Mouse (Mus musculus) E14TG2a.4 (cell line): ENCODE data around the gene Tram2.

Experiments used
- H3K27me3 ChIP-seq: 2 replicates; pipeline ENCODE4 v1.6.1; 2014; ENCODE audit warnings: low read length, control low read depth; ENCODE audit not compliant: insufficient read depth
- H3K36me3 ChIP-seq: 2 replicates; pipeline ENCODE4 v1.6.1; 2014; ENCODE audit warnings: low read length, control low read depth; ENCODE audit not compliant: insufficient read depth
- H3K4me1 ChIP-seq: replicated peaks from 2 replicates; pipeline ENCODE4 v1.6.1; 2014; ENCODE audit warnings: low read depth, low read length, control low read depth
- H3K4me3 ChIP-seq: replicated peaks from 2 replicates; pipeline ENCODE4 v1.5.1; 2014; ENCODE audit warnings: mild to moderate bottlenecking, low read length
- H3K9me3 ChIP-seq: 2 replicates; pipeline ENCODE4 v1.6.1; 2014; ENCODE audit warnings: low read length, control low read depth
- CTCF ChIP-seq: conservative IDR thresholded peaks from 2 replicates; pipeline ENCODE4 v1.5.1; 2014; ENCODE audit warnings: low read length
- NANOG ChIP-seq: IDR thresholded peaks from 2 replicates; pipeline ENCODE4 v1.6.1; 2014; ENCODE audit warnings: borderline replicate concordance, low read length, mixed read lengths
- POU5F1 ChIP-seq: IDR thresholded peaks from 2 replicates; pipeline ENCODE4 v1.6.1; 2014; ENCODE audit warnings: low read length, borderline replicate concordance

The Tram2 gene

DNA sequence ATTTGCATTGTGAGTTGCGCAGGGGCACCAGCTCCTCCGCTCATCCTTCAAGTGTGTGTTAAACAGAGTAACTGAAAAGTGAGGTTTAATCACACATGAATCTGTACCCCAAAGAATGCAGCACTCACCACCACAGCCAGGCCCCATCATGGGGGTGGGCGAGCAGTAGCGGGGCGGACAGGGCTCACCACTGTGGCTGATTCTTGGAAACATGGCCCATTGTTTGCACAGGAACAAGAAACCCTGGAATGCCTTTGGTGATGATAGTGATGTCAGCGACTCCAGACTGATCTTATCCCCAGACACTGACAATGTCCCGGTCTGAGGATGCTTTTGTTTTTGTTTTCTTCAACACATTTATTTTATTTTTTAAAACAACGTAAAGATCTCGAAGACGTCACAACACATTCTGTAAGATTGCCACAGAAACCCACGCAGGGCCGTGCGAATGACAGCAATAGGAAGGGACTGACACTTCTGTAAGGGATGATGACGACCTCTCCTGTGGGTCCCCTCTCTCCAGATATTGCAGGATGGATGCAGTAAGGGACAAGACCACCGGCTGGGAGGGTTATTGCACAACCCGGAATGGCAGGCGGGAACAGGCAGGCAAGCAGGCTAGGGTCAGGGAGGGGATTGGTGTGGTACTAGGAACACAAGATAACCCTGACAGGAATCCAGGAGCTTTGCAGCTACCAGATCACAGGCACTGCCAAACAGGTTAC is 82.3 kb downstream of the Tram2 start:
- H3K36me3 ChIP-seq = peaks cover 13% of the 10 kb centered on the region
- no peaks in the 10 kb centered on the region for H3K9me3 ChIP-seq
- peaks cover 13% of the 10 kb centered on the region for H3K4me1 ChIP-seq
- H3K4me3 ChIP-seq = no peak overlapping the region
- no peak for TF ChIP-seq NANOG
- TF ChIP-seq CTCF = no peak
- TF ChIP-seq POU5F1 = no peak
- H3K27me3 ChIP-seq = no peaks in the 10 kb centered on the region

GRCm38 (mm10) chr1:20995331-20995986 is 83.6 kb downstream of the Tram2 start:
- Histone ChIP-seq H3K36me3 (peaks cover 7% of the 10 kb centered on the region), H3K9me3 (no peaks in the 10 kb centered on the region), H3K4me1 (peaks cover 13% of the 10 kb centered on the region), H3K27me3 (no peaks in the 10 kb centered on the region), H3K4me3 (no peak overlapping the region)
- no peak for TF ChIP-seq POU5F1
- TF ChIP-seq NANOG = no peak
- no peak for TF ChIP-seq CTCF

DNA sequence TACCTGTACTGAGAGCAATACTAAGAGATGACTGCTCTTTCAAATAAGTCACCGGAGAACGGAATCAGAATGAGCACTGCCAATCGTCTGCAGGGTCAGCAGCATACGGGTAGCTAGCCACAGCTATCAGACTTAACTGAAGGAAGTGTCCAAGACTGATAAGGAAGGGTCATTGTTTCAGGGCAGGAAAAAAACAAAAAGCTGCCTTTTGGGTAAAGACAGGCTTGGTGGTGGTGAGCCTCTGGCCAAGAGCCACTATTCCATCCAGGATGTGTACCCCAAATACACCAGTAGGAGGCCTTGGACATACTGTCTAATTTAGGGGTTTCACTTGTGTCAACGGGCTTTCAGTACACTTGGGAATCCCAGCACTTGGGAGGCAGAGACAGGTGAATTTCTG is 84.7 kb downstream of the Tram2 start:
- Histone ChIP-seq H3K4me1 (peaks cover 13% of the 10 kb centered on the region), H3K27me3 (no peaks in the 10 kb centered on the region), H3K4me3 (no peak overlapping the region), H3K36me3 (no peaks in the 10 kb centered on the region), H3K9me3 (no peaks in the 10 kb centered on the region)
- TF ChIP-seq POU5F1 (no peak), NANOG (no peak), CTCF (no peak)

GRCm38 (mm10) chr1:20993690-20994089 is 85.3 kb downstream of the Tram2 start:
- Histone ChIP-seq H3K36me3 (no peaks in the 10 kb centered on the region), H3K27me3 (no peaks in the 10 kb centered on the region), H3K4me1 (peaks cover 13% of the 10 kb centered on the region), H3K9me3 (no peaks in the 10 kb centered on the region), H3K4me3 (no peak overlapping the region)
- TF ChIP-seq POU5F1 (no peak), NANOG (no peak), CTCF (no peak)

DNA sequence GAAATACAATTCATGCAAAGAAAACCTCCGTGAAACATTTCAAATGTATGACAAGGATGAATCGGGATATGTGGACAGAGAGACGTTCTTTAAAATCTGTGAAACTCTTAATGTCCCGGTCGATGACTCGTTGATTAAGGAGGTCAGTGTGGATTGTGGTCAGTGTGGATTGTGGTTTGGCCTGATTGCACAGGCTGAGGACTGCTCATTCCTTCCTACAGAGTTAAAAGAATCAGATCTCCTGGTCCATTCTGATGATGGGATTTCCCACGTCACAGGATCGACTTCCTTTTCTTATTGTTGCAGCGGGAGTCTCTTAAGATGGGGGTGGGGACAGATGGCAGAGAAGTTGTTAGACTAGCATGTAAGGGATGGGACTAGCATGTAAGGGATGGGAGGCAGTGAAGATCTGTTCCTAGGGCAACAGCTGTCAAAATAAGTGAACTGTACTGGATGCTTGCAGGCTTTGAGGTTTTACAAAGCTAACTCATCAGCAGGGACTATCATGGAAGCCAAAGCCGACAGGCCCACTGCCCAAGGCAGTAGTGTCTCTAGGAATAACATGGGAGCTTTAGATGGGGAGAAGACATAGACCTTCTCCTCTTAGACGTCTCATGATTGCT is 89.5 kb downstream of the Tram2 start:
- Histone ChIP-seq H3K4me1 (peaks cover 11% of the 10 kb centered on the region; the same call in 1 of the 2 replicates), H3K36me3 (no peaks in the 10 kb centered on the region), H3K4me3 (no peak overlapping the region), H3K9me3 (no peaks in the 10 kb centered on the region), H3K27me3 (no peaks in the 10 kb centered on the region)
- TF ChIP-seq POU5F1 = no peak
- no peak for TF ChIP-seq CTCF
- no peak for TF ChIP-seq NANOG

- Histone ChIP-seq H3K36me3 (no peaks in the 10 kb centered on the region), H3K9me3 (no peaks in the 10 kb centered on the region), H3K27me3 (no peaks in the 10 kb centered on the region), H3K4me3 (no peak overlapping the region), H3K4me1 (peaks cover 11% of the 10 kb centered on the region; the same call in 1 of the 2 replicates)
- TF ChIP-seq POU5F1 = no peak
- TF ChIP-seq NANOG = no peak
- no peak for TF ChIP-seq CTCF
These were observed 92.5 kb downstream of the Tram2 start for GRCm38 (mm10) chr1:20986378-20987056.

- no peak overlapping the region for H3K4me3 ChIP-seq
- no peaks in the 10 kb centered on the region for H3K36me3 ChIP-seq
- H3K27me3 ChIP-seq = no peaks in the 10 kb centered on the region
- TF ChIP-seq NANOG (no peak), CTCF (no peak), POU5F1 (no peak)
- peaks cover 27% of the 10 kb centered on the region for H3K4me1 ChIP-seq
- H3K9me3 ChIP-seq = no peaks in the 10 kb centered on the region
These were observed 94.4 kb downstream of the Tram2 start for GRCm38 (mm10) chr1:20984582-20984981.

DNA sequence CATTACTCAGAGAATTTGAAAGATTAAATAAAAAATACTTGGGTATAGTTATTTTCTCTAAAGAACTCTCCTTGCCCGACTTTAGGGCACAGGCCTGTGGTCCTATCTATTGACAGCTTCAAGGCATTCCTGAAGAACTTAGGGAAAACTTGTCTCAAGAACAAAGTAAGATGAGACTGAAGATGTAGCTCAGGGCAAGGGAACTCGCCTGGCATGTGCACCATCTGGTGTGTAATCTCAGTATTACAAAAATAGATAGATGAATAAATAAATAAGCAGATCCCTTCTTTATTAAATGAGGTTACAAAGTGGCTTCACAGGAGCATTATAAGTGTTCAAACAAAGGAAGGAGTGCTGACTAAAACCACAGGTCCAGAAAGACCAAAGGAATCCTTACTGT is 94.9 kb downstream of the Tram2 start:
- H3K4me1 ChIP-seq = peaks cover 32% of the 10 kb centered on the region
- no peaks in the 10 kb centered on the region for H3K9me3 ChIP-seq
- no peak for TF ChIP-seq POU5F1
- no peak for TF ChIP-seq NANOG
- TF ChIP-seq CTCF = no peak
- no peak overlapping the region for H3K4me3 ChIP-seq
- no peaks in the 10 kb centered on the region for H3K36me3 ChIP-seq
- no peaks in the 10 kb centered on the region for H3K27me3 ChIP-seq
